ENCODE assay signal across 8 mouse cellular contexts in the genomic region with DNA sequence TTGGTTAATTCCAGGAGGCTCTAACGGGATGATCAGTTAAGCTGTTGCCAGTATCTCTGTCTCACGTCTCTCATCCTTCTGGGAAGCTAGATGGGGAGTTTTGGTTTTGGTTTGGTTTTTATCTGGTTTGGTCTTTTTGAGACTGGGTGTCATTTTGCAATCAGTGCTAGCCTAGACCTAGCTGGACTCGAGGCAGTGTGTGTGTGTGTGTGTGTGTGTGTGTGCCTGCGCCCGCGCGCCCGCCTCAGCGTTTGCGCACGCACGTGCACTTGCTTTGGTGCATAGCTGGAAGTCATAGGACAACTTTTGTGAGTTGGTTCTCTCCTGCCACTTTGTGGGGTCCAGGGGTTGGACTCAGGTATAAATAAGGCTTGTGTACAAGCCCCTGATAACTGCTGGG. TPM values are rescaled to one million over a fixed set of nuclear protein-coding genes. Genes with fewer than 3 reads are reported as not detected.
DNase-seq lines count a peak whose midpoint lies in the region.

No protein-coding gene starts in this region.

- intact Hi-C loops in left cerebral cortex, postnatal 4 days (cut with DNase I), result no loop called here
- intact Hi-C loops in gastrocnemius, postnatal 36 days (cut with DNase I), result no loop called here

- DNase-seq in left cerebral cortex, postnatal 4 days, result peak; percentile 20
- no peak for DNase-seq in left cerebral cortex, adult 11 months (ENCODE audit: low spot score)
- peak; percentile 35 for DNase-seq in forelimb bud, embryonic 11.5 days (ENCODE audit: low read depth, low spot score)
- peak; percentile 44 for DNase-seq in kidney, adult 9 months
- DNase-seq in lung, postnatal 10 days, result peak; percentile 49
- DNase-seq in retina, postnatal 1 day, result peak; percentile 56
- DNase-seq in gastrocnemius, postnatal 36 days, result no peak

- H3K4me1 ChIP-seq in brown adipose tissue, adult 24 weeks (ENCODE audit: control insufficient read depth, insufficient read depth, insufficient read length, low read length), result peaks cover 3% of the 10 kb centered on the region; the same call in 1 of the 2 replicates

- H3K4me3 ChIP-seq in brown adipose tissue, adult 24 weeks (ENCODE audit: insufficient read depth, low read depth, low read length), result peak overlapping the region; percentile 99

- H3K27ac ChIP-seq in brown adipose tissue, adult 24 weeks (replicated peaks; ENCODE audit: low read depth, low read length), result no peak overlapping the region

RNA-seq across cellular contexts. Expression of gene Wdcp, which starts 0.6 kb away (rescaled TPM):
- total RNA-seq in left cerebral cortex, postnatal 4 days (2021), result 10 to 100 TPM; 12.7 to 15.0 TPM
- polyA plus RNA-seq in brown adipose tissue, adult 24 weeks (2012; ENCODE audit: insufficient read depth, insufficient read length, missing spikeins), result 6.3 and 7.7 TPM in 2 replicates
- total RNA-seq in gastrocnemius, postnatal 36 days (2021), result 1 to 10 TPM; 3.9 to 4.4 TPM

RNA-seq across cellular contexts. Expression of gene Fkbp1b, which starts 2.4 kb away (rescaled TPM):
- total RNA-seq in left cerebral cortex, postnatal 4 days (2021), result 100 to 1,000 TPM in 1 of 2 experiments, 10 to 100 TPM in 1; 91.9 to 101 TPM
- 1.4 and 2.5 TPM in 2 replicates for polyA plus RNA-seq in brown adipose tissue, adult 24 weeks (2012; ENCODE audit: insufficient read depth, insufficient read length, missing spikeins)
- total RNA-seq in gastrocnemius, postnatal 36 days (2021), result 1 to 10 TPM; 1.0 to 1.2 TPM

RNA-seq across cellular contexts. Expression of gene Sf3b6, which starts 26.4 kb away (rescaled TPM):
- total RNA-seq in left cerebral cortex, postnatal 4 days (2021), result 100 to 1,000 TPM; 127 to 135 TPM
- 164 and 180 TPM in 2 replicates for polyA plus RNA-seq in brown adipose tissue, adult 24 weeks (2012; ENCODE audit: insufficient read depth, insufficient read length, missing spikeins)
- 10 to 100 TPM; 24.8 to 31.4 TPM for total RNA-seq in gastrocnemius, postnatal 36 days (2021)

RNA-seq across cellular contexts. Expression of gene Mfsd2b, which starts 30.4 kb away (rescaled TPM):
- total RNA-seq in left cerebral cortex, postnatal 4 days (2021), result 1 to 10 TPM; 1.6 to 1.9 TPM
- polyA plus RNA-seq in brown adipose tissue, adult 24 weeks (2012; ENCODE audit: insufficient read depth, insufficient read length, missing spikeins), result not detected in 2 replicates
- under 1 TPM; 0.57 to 0.61 TPM for total RNA-seq in gastrocnemius, postnatal 36 days (2021)

Comparison
In these comparisons a context has a peak if more than half of its experiments do, and no peak if none do; other contexts are left out.
1. DNase-seq: peak in left cerebral cortex, postnatal 4 days (single experiment), forelimb bud, embryonic 11.5 days (single experiment), kidney, adult 9 months (single experiment), lung, postnatal 10 days (single experiment) and retina, postnatal 1 day (single experiment); none in left cerebral cortex, adult 11 months (single experiment) and gastrocnemius, postnatal 36 days (0 of 2).
2. RNA of gene Fkbp1b, which starts 2.4 kb away (total RNA-seq): 91.9 to 101 TPM in left cerebral cortex, postnatal 4 days; 1.0 to 1.2 TPM in gastrocnemius, postnatal 36 days; every median in the first group is over 10 times any median in the second.